Mouse (Mus musculus): ENCODE results near the gene Nfib. TPM values are rescaled to one million over a fixed set of nuclear protein-coding genes. Genes with fewer than 3 reads are reported as not detected.

The Nfib gene
- polyA plus RNA-seq, 1 experiment from 2014 or later = 58.4 TPM

DNA sequence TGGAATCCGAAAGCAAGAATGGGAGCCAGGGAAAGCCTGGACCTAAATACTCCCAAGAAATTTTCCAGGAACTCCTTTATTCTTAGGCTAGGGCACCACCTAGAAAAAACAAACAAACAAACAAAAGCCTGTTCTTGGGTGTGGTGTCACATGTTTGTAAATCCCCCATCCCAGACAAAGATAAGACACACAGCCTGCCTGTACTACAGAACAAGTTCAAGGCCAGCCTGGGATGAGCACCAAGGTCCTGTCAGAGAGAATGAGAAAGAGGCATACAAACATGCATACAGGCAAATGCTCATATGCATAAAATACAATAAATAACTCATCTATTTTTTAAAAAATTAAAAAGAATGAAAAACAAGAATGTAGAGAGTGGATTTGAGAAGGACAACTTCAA lies 315.7 kb downstream of the Nfib start:
- WGBS = 89% methylated on average over 1 of the region's 1 CpGs

DNA sequence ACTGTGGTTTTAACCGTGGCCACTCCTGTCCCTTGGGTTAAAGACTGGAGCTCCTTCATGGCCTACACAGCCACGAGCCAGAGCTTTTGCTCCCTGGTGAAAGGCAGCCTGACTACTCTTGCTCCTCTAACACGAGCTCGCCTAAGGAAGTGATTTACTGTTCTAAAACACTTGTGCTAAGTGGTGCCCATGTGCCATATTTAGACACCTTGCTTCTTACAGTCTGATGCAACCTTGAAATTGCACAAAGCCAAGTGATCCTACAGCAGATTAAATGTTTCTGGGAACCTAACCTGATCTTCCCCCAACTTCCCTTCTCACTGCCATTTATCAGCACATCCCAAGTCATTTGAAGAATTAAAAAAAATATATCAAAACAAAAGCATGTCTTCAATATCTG lies 317.9 kb downstream of the Nfib start:
- Histone ChIP-seq H3K4me2 (replicated peaks) (no peak overlapping the region), H3K36me3 (no peaks in the 10 kb centered on the region), H3K9me3 (replicated peaks) (no peaks in the 10 kb centered on the region), H3K9ac (no peak overlapping the region), H3K4me1 (peaks cover 14% of the 10 kb centered on the region; the same call in 1 of the 2 replicates), H3K27ac (no peak overlapping the region), H3K4me3 (no peak overlapping the region), H3K27me3 (no peaks in the 10 kb centered on the region)
- WGBS = 85% methylated on average over 4 of the region's 4 CpGs
- ATAC-seq (ENCODE audit: low FRiP score) = no peak

More for the DNA sequence above, 315.7 kb downstream of the Nfib start:
- Histone ChIP-seq H3K36me3 (no peaks in the 10 kb centered on the region), H3K9me3 (replicated peaks) (no peaks in the 10 kb centered on the region), H3K27me3 (no peaks in the 10 kb centered on the region), H3K4me3 (no peak overlapping the region), H3K27ac (no peak overlapping the region), H3K4me1 (peaks cover 8% of the 10 kb centered on the region; the same call in 1 of the 2 replicates), H3K4me2 (replicated peaks) (no peak overlapping the region), H3K9ac (no peak overlapping the region)
- no peak for ATAC-seq (ENCODE audit: low FRiP score)

DNA sequence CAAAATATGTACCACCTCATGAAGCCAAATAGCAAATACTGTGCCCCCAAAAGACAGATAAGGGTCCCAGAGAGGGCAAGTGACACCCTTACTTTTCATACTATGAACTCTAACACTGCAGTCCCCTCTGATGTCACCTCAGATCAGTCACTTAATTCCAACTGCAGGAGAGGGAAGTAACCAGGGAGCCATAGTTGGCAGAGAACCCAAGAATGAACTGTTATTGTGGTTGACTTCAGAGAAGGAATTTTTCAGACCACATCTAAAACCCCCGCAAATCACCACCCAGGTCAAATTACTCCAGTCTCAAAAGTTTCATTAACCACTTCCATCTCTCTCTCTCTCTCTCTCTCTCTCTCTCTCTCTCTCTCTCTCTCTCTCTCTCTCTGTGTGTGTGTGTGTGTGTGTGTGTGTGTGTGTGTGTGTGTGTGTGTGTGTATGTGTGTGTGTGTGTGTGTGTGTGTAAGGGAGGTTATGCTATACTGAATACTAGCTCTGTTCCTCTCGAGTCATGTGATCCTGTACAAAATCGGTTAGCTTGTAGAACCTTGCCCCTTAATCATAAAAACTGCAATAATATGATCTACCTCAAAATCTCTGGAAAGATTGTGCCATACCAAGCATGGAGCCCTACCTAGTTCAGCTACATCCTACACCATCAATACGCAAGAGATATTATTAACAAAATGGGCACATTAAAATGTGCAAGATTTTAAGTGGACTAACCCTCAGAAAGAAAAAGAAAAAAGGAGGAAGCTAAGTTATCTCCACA lies 319.1 kb downstream of the Nfib start:
- Histone ChIP-seq H3K9me3 (replicated peaks) (no peaks in the 10 kb centered on the region), H3K9ac (no peak overlapping the region), H3K4me1 (peaks cover 14% of the 10 kb centered on the region; the same call in 1 of the 2 replicates), H3K4me3 (no peak overlapping the region), H3K27me3 (no peaks in the 10 kb centered on the region), H3K4me2 (replicated peaks) (no peak overlapping the region), H3K36me3 (no peaks in the 10 kb centered on the region), H3K27ac (no peak overlapping the region)
- ATAC-seq (ENCODE audit: low FRiP score) = no peak
- WGBS = 77% methylated on average over 4 of the region's 4 CpGs

DNA sequence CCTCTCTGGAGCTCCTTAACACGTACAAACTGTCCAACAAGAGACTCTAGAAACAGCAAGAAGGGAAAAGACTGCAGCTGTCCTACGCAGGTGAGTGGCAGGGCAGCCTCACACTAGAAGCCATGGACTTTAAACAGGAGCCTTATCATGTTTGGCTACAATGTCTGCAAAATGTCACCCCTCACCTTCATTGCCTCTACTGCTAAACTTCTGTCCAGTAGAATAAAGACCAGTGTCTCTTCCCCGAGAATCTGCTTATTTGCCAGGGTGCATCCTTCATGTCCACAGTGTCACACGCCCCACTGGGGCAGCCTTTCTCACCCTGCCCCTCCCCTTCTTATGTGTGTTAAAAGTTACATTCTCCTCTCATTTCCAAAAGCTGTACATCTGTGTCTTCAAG lies 319.9 kb downstream of the Nfib start:
- WGBS = 77% methylated on average over 4 of the region's 4 CpGs
- Histone ChIP-seq H3K27ac (no peak overlapping the region), H3K9ac (no peak overlapping the region), H3K27me3 (no peaks in the 10 kb centered on the region), H3K9me3 (replicated peaks) (no peaks in the 10 kb centered on the region), H3K36me3 (no peaks in the 10 kb centered on the region), H3K4me2 (replicated peaks) (no peak overlapping the region), H3K4me3 (no peak overlapping the region), H3K4me1 (peaks cover 14% of the 10 kb centered on the region; the same call in 1 of the 2 replicates)
- no peak for ATAC-seq (ENCODE audit: low FRiP score)

DNA sequence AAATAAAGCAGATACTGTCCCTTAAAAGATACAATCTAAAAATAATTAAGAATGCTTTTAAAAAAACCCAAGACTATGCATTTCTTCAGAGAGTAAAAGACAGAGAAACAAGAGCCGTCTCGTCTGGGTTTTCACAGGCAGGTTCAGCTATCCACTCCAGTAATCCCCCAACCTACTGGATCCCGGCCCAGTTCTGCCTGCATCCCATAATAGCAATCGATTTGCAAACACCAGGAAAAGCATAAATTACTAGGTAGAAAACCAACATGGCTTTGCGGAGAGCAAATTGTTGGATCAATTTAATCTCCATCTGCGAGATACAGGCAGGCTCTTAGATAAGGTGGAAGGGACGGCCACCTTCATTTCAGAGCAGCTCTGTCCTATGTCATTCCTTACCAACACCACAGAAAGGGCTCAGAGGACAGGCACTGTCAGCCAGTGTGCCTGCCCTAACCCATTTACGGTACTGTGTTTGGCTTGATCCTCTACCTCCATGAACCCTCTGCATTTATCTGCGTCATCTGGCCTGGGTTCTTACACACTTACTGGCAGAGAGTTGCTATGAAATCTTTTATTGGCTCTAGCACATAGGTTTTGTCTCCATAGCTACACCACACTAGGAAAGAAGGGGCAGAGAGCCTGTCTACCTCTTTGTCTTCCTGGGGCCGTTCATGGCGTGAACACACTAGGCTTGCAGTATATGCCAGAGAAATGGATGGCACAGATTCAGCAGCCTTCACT lies 321.4 kb downstream of the Nfib start:
- Histone ChIP-seq H3K9ac (no peak overlapping the region), H3K4me1 (peaks cover 14% of the 10 kb centered on the region; the same call in 1 of the 2 replicates), H3K4me3 (no peak overlapping the region), H3K27me3 (no peaks in the 10 kb centered on the region), H3K9me3 (replicated peaks) (no peaks in the 10 kb centered on the region), H3K27ac (peak overlapping the region; percentile 65), H3K4me2 (replicated peaks) (no peak overlapping the region), H3K36me3 (no peaks in the 10 kb centered on the region)
- peak; percentile 50 for ATAC-seq (ENCODE audit: low FRiP score)
- WGBS = 78% methylated on average over 11 of the region's 11 CpGs

DNA sequence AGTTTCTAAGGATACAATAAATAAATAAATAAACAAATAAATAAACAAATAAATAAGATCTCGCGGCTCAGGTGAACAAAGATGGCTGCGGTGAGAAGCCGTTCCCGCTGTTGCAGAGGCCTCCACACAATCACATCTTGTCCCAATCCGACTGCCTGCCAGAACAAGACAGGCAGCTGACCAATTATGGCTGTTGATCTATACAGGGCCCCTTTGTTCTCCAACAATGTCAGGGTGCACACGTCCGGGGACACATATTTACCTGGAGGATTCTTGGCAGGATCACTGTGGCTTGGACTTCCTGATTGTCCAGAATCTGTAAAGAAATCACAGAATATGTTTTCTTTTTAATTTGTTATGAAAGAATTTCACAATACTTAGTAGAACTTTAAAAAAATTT lies 322.2 kb downstream of the Nfib start:
- Histone ChIP-seq H3K9ac (no peak overlapping the region), H3K36me3 (no peaks in the 10 kb centered on the region), H3K4me2 (replicated peaks) (no peak overlapping the region), H3K4me3 (no peak overlapping the region), H3K27ac (no peak overlapping the region), H3K9me3 (replicated peaks) (no peaks in the 10 kb centered on the region), H3K27me3 (no peaks in the 10 kb centered on the region), H3K4me1 (peaks cover 14% of the 10 kb centered on the region; the same call in 1 of the 2 replicates)
- 68% methylated on average over 8 of the region's 8 CpGs for WGBS
- no peak for ATAC-seq (ENCODE audit: low FRiP score)

DNA sequence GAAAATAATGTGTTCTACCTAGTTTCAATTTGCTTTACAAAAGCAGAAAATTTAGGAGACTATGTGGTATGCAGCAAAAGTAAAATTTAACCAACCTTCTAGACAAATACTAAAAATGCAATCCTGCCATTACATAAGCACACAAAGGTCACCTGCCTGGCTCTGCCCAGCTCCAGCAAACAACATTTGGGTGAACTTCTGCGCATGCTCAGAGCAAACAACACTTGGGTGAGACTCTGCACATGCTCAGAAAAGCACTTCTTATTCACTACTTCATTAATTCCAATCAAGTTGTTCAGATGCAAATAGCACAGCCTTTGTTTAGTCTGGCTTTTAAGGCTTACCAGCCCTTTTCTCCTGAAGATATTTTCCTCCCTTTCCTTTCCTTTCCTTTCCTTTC lies 323.8 kb downstream of the Nfib start:
- Histone ChIP-seq H3K4me3 (no peak overlapping the region), H3K9ac (no peak overlapping the region), H3K9me3 (replicated peaks) (no peaks in the 10 kb centered on the region), H3K4me2 (replicated peaks) (no peak overlapping the region), H3K4me1 (peaks cover 12% of the 10 kb centered on the region; the same call in 1 of the 2 replicates), H3K27me3 (no peaks in the 10 kb centered on the region), H3K27ac (no peak overlapping the region), H3K36me3 (no peaks in the 10 kb centered on the region)
- ATAC-seq (ENCODE audit: low FRiP score) = no peak
- 64% methylated on average over 1 of the region's 1 CpGs for WGBS

DNA sequence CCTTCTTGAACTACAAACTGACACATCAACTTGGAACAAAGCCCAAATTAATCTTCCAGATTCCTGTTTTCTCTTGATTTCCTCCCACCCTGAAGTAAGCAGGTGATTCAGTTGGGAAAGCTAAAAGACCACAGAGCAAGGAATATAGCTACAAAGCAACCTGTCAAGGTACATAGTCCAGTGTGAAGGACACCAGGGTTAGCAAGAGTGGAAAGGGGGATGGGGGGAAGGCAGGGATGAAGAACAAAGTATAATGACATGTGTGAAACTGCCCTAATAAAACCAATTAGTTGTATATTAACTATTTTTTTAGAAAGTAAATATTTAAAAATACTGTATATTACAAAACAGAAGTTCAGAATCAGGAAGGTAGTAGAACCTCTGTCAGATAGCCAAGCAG lies 325.0 kb downstream of the Nfib start:
- ATAC-seq (ENCODE audit: low FRiP score) = no peak
- no peak overlapping the region for H3K27ac ChIP-seq
- H3K4me2 ChIP-seq (replicated peaks) = no peak overlapping the region
- no peak overlapping the region for H3K4me3 ChIP-seq
- peaks cover 12% of the 10 kb centered on the region; the same call in 1 of the 2 replicates for H3K4me1 ChIP-seq
- no peaks in the 10 kb centered on the region for H3K36me3 ChIP-seq
- no peaks in the 10 kb centered on the region for H3K9me3 ChIP-seq (replicated peaks)
- H3K27me3 ChIP-seq = no peaks in the 10 kb centered on the region
- no peak overlapping the region for H3K9ac ChIP-seq

DNA sequence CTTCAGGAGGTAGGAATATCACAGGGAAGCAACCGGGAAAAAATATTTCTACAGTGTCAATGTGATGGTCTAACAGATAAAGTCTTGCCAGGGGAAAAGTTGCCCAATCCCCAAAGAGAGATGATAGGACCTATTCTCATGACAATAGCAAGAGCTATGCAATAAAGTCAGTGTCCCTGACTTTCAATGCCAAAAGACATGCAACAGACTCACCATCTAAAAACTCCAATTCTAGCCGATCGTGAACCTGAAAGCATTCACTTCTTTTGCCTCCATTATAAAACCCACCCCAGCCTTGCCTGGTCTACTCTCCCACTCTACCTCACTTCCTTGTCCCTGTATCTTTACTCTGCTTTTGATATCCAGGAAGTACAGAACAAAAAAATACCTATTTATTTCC lies 327.5 kb downstream of the Nfib start:
- Histone ChIP-seq H3K36me3 (no peaks in the 10 kb centered on the region), H3K27ac (no peak overlapping the region), H3K4me1 (no peaks in the 10 kb centered on the region), H3K4me2 (replicated peaks) (no peak overlapping the region), H3K9ac (no peak overlapping the region), H3K9me3 (replicated peaks) (no peaks in the 10 kb centered on the region), H3K4me3 (no peak overlapping the region), H3K27me3 (no peaks in the 10 kb centered on the region)
- ATAC-seq (ENCODE audit: low FRiP score) = no peak
- WGBS = 99% methylated on average over 3 of the region's 3 CpGs

DNA sequence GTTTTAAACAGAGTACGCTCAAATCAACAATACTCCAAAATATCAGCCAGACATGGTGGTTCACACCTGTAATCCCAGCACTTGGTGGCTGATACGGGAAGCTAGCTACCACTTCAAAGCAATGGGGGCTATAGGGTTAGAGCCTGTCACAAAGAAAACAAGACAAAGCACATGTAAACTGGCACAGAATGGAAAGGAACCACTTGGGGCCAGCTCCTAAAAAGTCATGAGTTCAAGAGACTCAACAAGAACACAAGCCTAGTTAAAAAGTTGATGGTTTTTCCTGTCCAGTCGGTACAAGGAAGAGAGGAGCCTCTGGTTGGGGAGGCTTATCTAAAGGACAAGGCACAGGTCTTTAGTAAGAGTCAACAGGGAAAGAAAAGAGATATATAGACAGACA lies 327.9 kb downstream of the Nfib start:
- Histone ChIP-seq H3K9me3 (replicated peaks) (no peaks in the 10 kb centered on the region), H3K27ac (no peak overlapping the region), H3K4me2 (replicated peaks) (no peak overlapping the region), H3K4me3 (no peak overlapping the region), H3K36me3 (no peaks in the 10 kb centered on the region), H3K4me1 (no peaks in the 10 kb centered on the region), H3K27me3 (no peaks in the 10 kb centered on the region), H3K9ac (no peak overlapping the region)
- no peak for ATAC-seq (ENCODE audit: low FRiP score)
- WGBS = 88% methylated on average over 3 of the region's 3 CpGs

DNA sequence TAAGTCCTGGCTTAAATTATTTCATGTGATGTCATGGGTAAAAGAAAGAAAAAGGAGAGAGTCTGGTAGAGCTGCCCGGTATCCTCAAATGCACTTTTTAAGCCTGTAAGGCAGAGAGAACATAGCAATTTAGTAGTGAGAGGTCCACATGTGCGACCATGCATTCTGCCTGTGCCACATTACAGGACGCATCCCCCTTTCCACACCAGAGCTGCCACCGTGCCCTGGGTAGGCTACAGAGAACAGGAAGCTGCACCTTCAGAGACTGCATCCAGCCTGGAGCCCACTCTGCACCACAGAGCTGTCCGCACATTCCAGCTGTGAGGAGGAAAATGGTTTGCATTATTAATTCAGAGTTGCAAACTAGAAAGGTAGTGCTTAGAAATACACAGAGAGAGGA lies 331.0 kb downstream of the Nfib start:
- WGBS = 61% methylated on average over 5 of the region's 5 CpGs
- Histone ChIP-seq H3K9me3 (replicated peaks) (no peaks in the 10 kb centered on the region), H3K4me3 (no peak overlapping the region)

DNA sequence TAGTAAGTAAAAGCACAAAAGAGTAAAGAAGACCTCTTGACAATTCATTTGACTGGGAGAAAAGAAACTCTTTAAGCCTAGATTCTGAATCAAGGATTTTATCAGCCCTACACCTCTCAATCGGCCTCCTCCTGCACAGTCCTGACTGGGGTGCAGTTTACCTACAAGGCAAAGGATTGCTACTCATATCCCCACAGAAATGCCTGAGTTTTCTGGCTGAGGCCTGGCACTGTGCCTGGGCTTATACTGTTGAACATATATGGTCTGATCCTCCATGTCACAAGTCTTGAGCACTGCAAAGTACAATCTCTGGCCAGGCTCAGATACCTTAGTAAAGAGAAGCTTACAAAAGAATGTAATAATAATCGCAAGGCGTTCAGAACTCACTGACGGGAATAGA lies 333.3 kb downstream of the Nfib start:
- no peak overlapping the region for H3K4me2 ChIP-seq (replicated peaks)
- no peak overlapping the region for H3K27ac ChIP-seq
- H3K9ac ChIP-seq = no peak overlapping the region
- H3K4me1 ChIP-seq = no peaks in the 10 kb centered on the region
- no peak overlapping the region for H3K4me3 ChIP-seq
- WGBS = 92% methylated on average over 4 of the region's 4 CpGs
- no peaks in the 10 kb centered on the region for H3K9me3 ChIP-seq (replicated peaks)
- no peaks in the 10 kb centered on the region for H3K27me3 ChIP-seq
- ATAC-seq (ENCODE audit: low FRiP score) = no peak
- no peaks in the 10 kb centered on the region for H3K36me3 ChIP-seq

More for the DNA sequence above, 331.0 kb downstream of the Nfib start:
- Histone ChIP-seq H3K36me3 (no peaks in the 10 kb centered on the region), H3K27ac (peak overlapping the region; percentile 4; the same call in 1 of the 2 replicates), H3K27me3 (no peaks in the 10 kb centered on the region), H3K4me1 (no peaks in the 10 kb centered on the region), H3K4me2 (replicated peaks) (no peak overlapping the region), H3K9ac (no peak overlapping the region)
- no peak for ATAC-seq (ENCODE audit: low FRiP score)
